ENCODE assay signal across 8 mouse cellular contexts in the genomic region with DNA sequence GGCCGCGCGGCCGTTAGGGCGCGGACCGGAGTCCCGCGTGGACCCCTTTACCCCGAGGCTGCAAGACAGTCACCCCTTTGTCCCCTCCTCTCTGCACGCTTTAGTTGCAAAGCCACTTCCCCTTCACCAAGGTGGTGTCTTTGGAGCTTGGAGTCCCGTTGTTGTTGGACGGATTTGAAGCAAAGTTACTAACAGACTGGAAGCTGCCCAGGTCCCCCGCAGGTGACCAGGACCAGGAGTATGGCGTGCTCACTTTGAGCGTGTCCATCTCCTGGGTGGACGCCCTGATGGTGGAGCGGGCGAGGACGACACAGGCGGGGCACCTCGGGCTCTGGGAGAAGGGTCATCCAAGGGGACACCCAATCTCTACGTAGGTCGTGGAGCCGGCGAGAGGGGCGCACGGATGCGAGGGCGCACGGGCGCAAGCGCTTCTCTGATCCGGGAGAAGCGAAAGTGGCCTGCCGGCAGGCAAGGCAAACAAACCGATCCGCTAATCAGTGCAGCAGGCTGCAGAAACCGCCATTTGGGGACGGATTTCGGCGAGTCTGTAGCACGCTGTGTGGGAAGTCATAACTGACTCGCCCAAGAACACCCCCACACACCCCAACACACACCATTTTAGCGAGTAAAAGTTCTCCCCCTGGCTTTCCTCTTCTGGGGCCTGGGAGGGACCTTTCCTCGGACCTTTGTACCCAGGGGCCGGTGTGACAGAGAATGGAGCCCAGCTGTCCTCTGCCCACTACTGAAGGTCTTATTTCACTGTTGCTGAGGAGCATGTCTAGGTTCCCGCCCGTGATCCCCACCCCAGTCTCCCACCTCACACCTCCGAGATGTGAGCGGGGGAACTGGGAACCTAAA. TPM values are rescaled to one million over a fixed set of nuclear protein-coding genes. Genes with fewer than 3 reads are reported as not detected.
DNase-seq lines count a peak whose midpoint lies in the region; ATAC-seq and TF ChIP-seq lines count a peak whose summit lies in the region.

No protein-coding gene starts in this region.

- H3K9me3 ChIP-seq in intestine, embryonic 16.5 days (ENCODE audit: control insufficient read depth, low read length) = no peaks in the 10 kb centered on the region
- no peaks in the 10 kb centered on the region for H3K9me3 ChIP-seq in midbrain, embryonic 16.5 days (replicated peaks; ENCODE audit: control insufficient read depth, low read length, poor library complexity, severe bottlenecking)

- TF ChIP-seq POLR2A in cerebellum, adult 2 months (IDR thresholded peaks at IDR 0.05; ENCODE audit: borderline replicate concordance, insufficient read depth, low read length) = no peak
- TF ChIP-seq POLR2A in liver, adult 2 months (IDR thresholded peaks at IDR 0.05; ENCODE audit: extremely low read depth, insufficient read depth, low read length) = 0 out of 2 replicates have a peak, but pooled peaks have one; percentile 3

- peak; percentile 60 for DNase-seq in right cerebral cortex, adult 18-20 months
- DNase-seq in right cerebral cortex, postnatal 36 days (ENCODE audit: low spot score in 2 of 2) = no peak
- peak; percentile 39 to 65 for DNase-seq in cerebellum, adult 2 months
- peak; percentile 40 for DNase-seq in gastrocnemius, postnatal 10 days
- no peak for DNase-seq in liver, adult 2 months (ENCODE audit: extremely low read depth, low read depth, low spot score)
- peak; percentile 42 for DNase-seq in thymus, postnatal 14 days

- WGBS in cerebellum, adult 2 months = 1% methylated on average over 51 of the region's 51 CpGs
- 1% methylated on average over 51 of the region's 51 CpGs for whole genome bisulfite sequencing in intestine, embryonic 16.5 days
- WGBS in liver, adult 2 months = 2% methylated on average over 51 of the region's 51 CpGs
- WGBS in midbrain, embryonic 16.5 days = 1% methylated on average over 51 of the region's 51 CpGs

- TF ChIP-seq CTCF in cerebellum, adult 2 months (IDR thresholded peaks at IDR 0.05; ENCODE audit: borderline replicate concordance, insufficient read depth, low read depth, low read length) = no peak
- TF ChIP-seq CTCF in liver, adult 2 months (IDR thresholded peaks at IDR 0.05; ENCODE audit: low read depth, low read length) = no peak

- H3K27ac ChIP-seq in cerebellum, adult 2 months (ENCODE audit: insufficient read depth, low read length) = no peak overlapping the region
- no peak overlapping the region for H3K27ac ChIP-seq in intestine, embryonic 16.5 days (ENCODE audit: low read length)
- H3K27ac ChIP-seq in liver, adult 2 months (replicated peaks; ENCODE audit: insufficient read depth, low read depth, low read length) = no peak overlapping the region
- no peak overlapping the region for H3K27ac ChIP-seq in midbrain, embryonic 16.5 days (ENCODE audit: low read length)

- peak overlapping the region; percentile 54 for H3K9ac ChIP-seq in intestine, embryonic 16.5 days (ENCODE audit: low read depth, low read length)
- 0 out of 2 replicates have a peak overlapping the region, but pooled peaks have one; percentile 18 for H3K9ac ChIP-seq in liver, adult 2 months (ENCODE audit: low read depth, low read length)
- H3K9ac ChIP-seq in midbrain, embryonic 16.5 days (ENCODE audit: low read depth, low read length) = no peak overlapping the region

- no peaks in the 10 kb centered on the region for H3K79me2 ChIP-seq in liver, adult 2 months (ENCODE audit: control insufficient read depth, insufficient read depth, low read length)

- ATAC-seq in intestine, embryonic 16.5 days = peak; percentile 31
- peak; percentile 37 for ATAC-seq in midbrain, embryonic 16.5 days

- H3K36me3 ChIP-seq in intestine, embryonic 16.5 days (ENCODE audit: control insufficient read depth, insufficient read depth, low read length) = no peaks in the 10 kb centered on the region
- H3K36me3 ChIP-seq in liver, adult 2 months (ENCODE audit: control insufficient read depth, insufficient read depth, low read length) = peaks cover under 1% of the 10 kb centered on the region
- H3K36me3 ChIP-seq in midbrain, embryonic 16.5 days (ENCODE audit: control insufficient read depth, insufficient read depth, low read length) = peaks cover under 1% of the 10 kb centered on the region; the same call in 1 of the 2 replicates

- no peaks in the 10 kb centered on the region; the same call in 1 of the 2 replicates for H3K4me1 ChIP-seq in cerebellum, adult 2 months (ENCODE audit: control insufficient read depth, insufficient read depth, low read length)
- H3K4me1 ChIP-seq in intestine, embryonic 16.5 days (ENCODE audit: control insufficient read depth, insufficient read depth, low read length) = peaks cover 18% of the 10 kb centered on the region
- peaks cover 5% of the 10 kb centered on the region; the same call in 1 of the 2 replicates for H3K4me1 ChIP-seq in liver, adult 2 months (ENCODE audit: control insufficient read depth, insufficient read depth, low read length)
- peaks cover 20% of the 10 kb centered on the region for H3K4me1 ChIP-seq in midbrain, embryonic 16.5 days (ENCODE audit: control insufficient read depth, insufficient read depth, low read length)

- H3K4me2 ChIP-seq in intestine, embryonic 16.5 days (ENCODE audit: low read depth, low read length) = peak overlapping the region; percentile 88
- peak overlapping the region; percentile 84 for H3K4me2 ChIP-seq in midbrain, embryonic 16.5 days (ENCODE audit: low read length)

- H3K4me3 ChIP-seq in cerebellum, adult 2 months (replicated peaks; ENCODE audit: insufficient read depth, low read depth, low read length) = peak overlapping the region; percentile 52
- peak overlapping the region; percentile 55 for H3K4me3 ChIP-seq in intestine, embryonic 16.5 days (ENCODE audit: low read length)
- peak overlapping the region; percentile 68 for H3K4me3 ChIP-seq in liver, adult 2 months (ENCODE audit: insufficient read depth, low read depth, low read length)
- peak overlapping the region; percentile 46 for H3K4me3 ChIP-seq in midbrain, embryonic 16.5 days (ENCODE audit: low read depth, low read length)

- H3K27me3 ChIP-seq in cerebellum, adult 2 months (ENCODE audit: control insufficient read depth, insufficient read depth, low read length) = peaks cover 12% of the 10 kb centered on the region; the same call in 1 of the 2 replicates
- H3K27me3 ChIP-seq in intestine, embryonic 16.5 days (replicated peaks; ENCODE audit: control insufficient read depth, insufficient read depth, low read length) = peaks cover 48% of the 10 kb centered on the region
- peaks cover 28% of the 10 kb centered on the region for H3K27me3 ChIP-seq in liver, adult 2 months (ENCODE audit: control insufficient read depth, insufficient read depth, low read length)
- H3K27me3 ChIP-seq in midbrain, embryonic 16.5 days (ENCODE audit: control insufficient read depth, insufficient read depth, low read depth, low read length) = peaks cover 29% of the 10 kb centered on the region

RNA-seq across cellular contexts. Expression of gene Spag6, which starts 4.5 kb away (rescaled TPM):
- 2.5 and 3.3 TPM in 2 replicates for polyA plus RNA-seq in cerebellum, adult 2 months (2012; rRNA removed)
- total RNA-seq in gastrocnemius, postnatal 10 days (2021) = 1 to 10 TPM in 1 of 2 experiments, under 1 TPM in 1; 0.78 to 1.1 TPM
- 0.07 TPM in 1 of 2 replicates, not detected in the other for polyA plus RNA-seq in intestine, embryonic 16.5 days (2015; fragmentation: Nextera tagmentation; extraction: Ambion mirVana)
- not detected in 2 replicates for total RNA-seq in liver, adult 2 months (2014; rRNA removed)
- polyA plus RNA-seq in liver, adult 2 months (2012; rRNA removed) = 0.20 TPM in 1 of 2 replicates, not detected in the other
- polyA plus RNA-seq in midbrain, embryonic 16.5 days (2015; fragmentation: Nextera tagmentation; extraction: Ambion mirVana) = 0.10 TPM in 1 of 2 replicates, not detected in the other

RNA-seq across cellular contexts. Expression of gene Bmi1, which starts 12.5 kb away (rescaled TPM):
- polyA plus RNA-seq in cerebellum, adult 2 months (2012; rRNA removed) = 36.2 and 46.9 TPM in 2 replicates
- 10 to 100 TPM; 26.7 to 32.4 TPM for total RNA-seq in gastrocnemius, postnatal 10 days (2021)
- polyA plus RNA-seq in intestine, embryonic 16.5 days (2015; fragmentation: Nextera tagmentation; extraction: Ambion mirVana) = 12.0 and 12.5 TPM in 2 replicates
- 19.9 and 20.4 TPM in 2 replicates for total RNA-seq in liver, adult 2 months (2014; rRNA removed)
- 8.1 and 8.3 TPM in 2 replicates for polyA plus RNA-seq in liver, adult 2 months (2012; rRNA removed)
- 19.4 and 21.0 TPM in 2 replicates for polyA plus RNA-seq in midbrain, embryonic 16.5 days (2015; fragmentation: Nextera tagmentation; extraction: Ambion mirVana)

RNA-seq across cellular contexts. Expression of gene Commd3, which starts 17.1 kb away (rescaled TPM):
- polyA plus RNA-seq in cerebellum, adult 2 months (2012; rRNA removed) = 124 and 126 TPM in 2 replicates
- 100 to 1,000 TPM; 124 to 130 TPM for total RNA-seq in gastrocnemius, postnatal 10 days (2021)
- polyA plus RNA-seq in intestine, embryonic 16.5 days (2015; fragmentation: Nextera tagmentation; extraction: Ambion mirVana) = 232 and 238 TPM in 2 replicates
- 113 and 127 TPM in 2 replicates for total RNA-seq in liver, adult 2 months (2014; rRNA removed)
- polyA plus RNA-seq in liver, adult 2 months (2012; rRNA removed) = 80.1 and 86.5 TPM in 2 replicates
- 188 and 194 TPM in 2 replicates for polyA plus RNA-seq in midbrain, embryonic 16.5 days (2015; fragmentation: Nextera tagmentation; extraction: Ambion mirVana)

Comparison
In these comparisons a context has a peak if more than half of its experiments do, and no peak if none do; other contexts are left out.
1. DNase-seq: peak in right cerebral cortex, adult 18-20 months (single experiment), cerebellum, adult 2 months (2 of 2), gastrocnemius, postnatal 10 days (single experiment) and thymus, postnatal 14 days (single experiment); none in right cerebral cortex, postnatal 36 days (0 of 2) and liver, adult 2 months (single experiment).
2. Peak in every context shown above with its lines, with median percentiles within 50 percentile points of each other: H3K4me3 ChIP-seq.